Mouse (Mus musculus) intestine, postnatal 0 days (tissue): ENCODE data around the gene Apba1. TPM values are rescaled to one million over a fixed set of nuclear protein-coding genes. Genes with fewer than 3 reads are reported as not detected.

Experiments used
- ATAC-seq: fragments of 200-750 bp; cut with Nextera tagmentation; 2 replicates; pipeline ENCODE4 v1.8.0; 2017; ENCODE audit warnings: mild to moderate bottlenecking, moderate TSS enrichment, moderate library complexity
- H3K27ac ChIP-seq: fragments of 300-500 bp; sonication (generic); 2 replicates; pipeline ENCODE4 v1.5.1; 2014; ENCODE audit warnings: mild to moderate bottlenecking, low read depth, low read length, moderate library complexity
- H3K27me3 ChIP-seq: fragments of 300-500 bp; sonication (generic); replicated peaks from 2 replicates; pipeline ENCODE4 v1.6.1; 2014; ENCODE audit warnings: low read length, mixed read lengths; ENCODE audit not compliant: control insufficient read depth, insufficient read depth
- H3K36me3 ChIP-seq: fragments of 300-500 bp; sonication (generic); 2 replicates; pipeline ENCODE4 v1.6.1; 2014; ENCODE audit warnings: mild to moderate bottlenecking, moderate library complexity; ENCODE audit not compliant: control insufficient read depth, insufficient read depth
- H3K4me1 ChIP-seq: fragments of 300-500 bp; sonication (generic); replicated peaks from 2 replicates; pipeline ENCODE4 v1.6.1; 2014; ENCODE audit warnings: antibody characterized with exemption, low read length, mixed read lengths; ENCODE audit not compliant: control insufficient read depth, insufficient read depth
- H3K4me2 ChIP-seq: fragments of 300-500 bp; sonication (generic); replicated peaks from 2 replicates; pipeline ENCODE4 v1.6.1; 2014; ENCODE audit warnings: low read depth, mild to moderate bottlenecking, moderate library complexity
- H3K4me3 ChIP-seq: fragments of 300-500 bp; sonication (generic); 2 replicates; pipeline ENCODE4 v1.5.1; 2014; ENCODE audit warnings: low read depth, low read length
- H3K9ac ChIP-seq: fragments of 300-500 bp; sonication (generic); 2 replicates; pipeline ENCODE4 v1.6.1; 2014; ENCODE audit warnings: mild to moderate bottlenecking, low read depth, low read length
- H3K9me3 ChIP-seq: fragments of 300-500 bp; sonication (generic); 2 replicates; pipeline ENCODE4 v1.6.1; 2016; ENCODE audit warnings: mixed run types; ENCODE audit not compliant: control insufficient read depth
- CTCF ChIP-seq: sonication (generic); IDR thresholded peaks from 2 replicates; pipeline ENCODE4 v1.5.1; 2016; ENCODE audit warnings: low read depth, mild to moderate bottlenecking, control low read depth, antibody characterized with exemption, moderate library complexity
- WGBS: fragments of 180-500 bp; shearing (Covaris S2); extraction: QIAGEN DNeasy Blood & Tissue Kit; methylation state at CpG from one replicate; pipeline ENCODE4 v1.1.7; 2014; 5-methylcytosine and 5-hydroxymethylcytosine counted together
- polyA plus RNA-seq: library from polyadenylated mRNA; unstranded; fragments of >200 nt; fragmentation: Nextera tagmentation; extraction: Ambion mirVana; gene quantifications from 2 replicates; pipeline ENCODE4 v1.2.1, GENCODE M21; 2015

Apba1 gene
- polyA plus RNA-seq, 1 experiment from 2014 or later: 0.57 TPM

- no peaks in the 10 kb centered on the region for H3K4me1 ChIP-seq
- H3K27me3 ChIP-seq: no peaks in the 10 kb centered on the region
- no peak overlapping the region for H3K4me2 ChIP-seq
- no peaks in the 10 kb centered on the region for H3K9me3 ChIP-seq
- no peak for ATAC-seq
- H3K9ac ChIP-seq: no peak overlapping the region
- H3K27ac ChIP-seq: no peak overlapping the region
- no peaks in the 10 kb centered on the region for H3K36me3 ChIP-seq
- no peak overlapping the region for H3K4me3 ChIP-seq
- no peak for TF ChIP-seq CTCF
- 70% methylated on average over 13 of the region's 13 CpGs for WGBS
Measured at GRCm38 (mm10) chr19:23816762-23817161, 58.1 kb downstream of the Apba1 start.

GRCm38 (mm10) chr19:23817196-23817595 is 58.5 kb downstream of the Apba1 start:
- Histone ChIP-seq H3K4me3 (no peak overlapping the region), H3K36me3 (no peaks in the 10 kb centered on the region), H3K27ac (no peak overlapping the region), H3K9me3 (no peaks in the 10 kb centered on the region), H3K4me2 (no peak overlapping the region), H3K9ac (no peak overlapping the region), H3K27me3 (no peaks in the 10 kb centered on the region), H3K4me1 (no peaks in the 10 kb centered on the region)
- 30% methylated on average over 6 of the region's 6 CpGs for WGBS
- ATAC-seq: no peak
- no peak for TF ChIP-seq CTCF

- TF ChIP-seq CTCF: no peak
- no peaks in the 10 kb centered on the region for H3K4me1 ChIP-seq
- no peak overlapping the region for H3K4me2 ChIP-seq
- H3K9me3 ChIP-seq: no peaks in the 10 kb centered on the region
- no peaks in the 10 kb centered on the region for H3K36me3 ChIP-seq
- H3K4me3 ChIP-seq: no peak overlapping the region
- no peak for ATAC-seq
- WGBS: 74% methylated on average over 8 of the region's 8 CpGs
- H3K27me3 ChIP-seq: no peaks in the 10 kb centered on the region
- H3K9ac ChIP-seq: no peak overlapping the region
- no peak overlapping the region for H3K27ac ChIP-seq
Measured at GRCm38 (mm10) chr19:23819882-23820281, 61.2 kb downstream of the Apba1 start.

- no peak overlapping the region for H3K27ac ChIP-seq
- no peaks in the 10 kb centered on the region for H3K9me3 ChIP-seq
- no peak overlapping the region for H3K4me3 ChIP-seq
- TF ChIP-seq CTCF: no peak
- no peak overlapping the region for H3K9ac ChIP-seq
- H3K4me2 ChIP-seq: no peak overlapping the region
- WGBS: 19% methylated on average over 3 of the region's 3 CpGs
- ATAC-seq: no peak
- no peaks in the 10 kb centered on the region for H3K4me1 ChIP-seq
- no peaks in the 10 kb centered on the region for H3K27me3 ChIP-seq
- no peaks in the 10 kb centered on the region for H3K36me3 ChIP-seq
Measured at GRCm38 (mm10) chr19:23822497-23822896, 63.8 kb downstream of the Apba1 start.

- Histone ChIP-seq H3K9ac (no peak overlapping the region), H3K9me3 (no peaks in the 10 kb centered on the region), H3K27me3 (no peaks in the 10 kb centered on the region), H3K4me1 (no peaks in the 10 kb centered on the region), H3K4me3 (no peak overlapping the region), H3K4me2 (no peak overlapping the region), H3K36me3 (no peaks in the 10 kb centered on the region), H3K27ac (no peak overlapping the region)
- TF ChIP-seq CTCF: no peak
- 90% methylated on average over 4 of the region's 4 CpGs for WGBS
- ATAC-seq: no peak
Measured at GRCm38 (mm10) chr19:23823533-23823932, 64.8 kb downstream of the Apba1 start.

GRCm38 (mm10) chr19:23826251-23826650 is 67.6 kb downstream of the Apba1 start:
- no peak for ATAC-seq
- Histone ChIP-seq H3K9me3 (no peaks in the 10 kb centered on the region), H3K4me1 (no peaks in the 10 kb centered on the region), H3K9ac (no peak overlapping the region), H3K4me2 (no peak overlapping the region), H3K27ac (no peak overlapping the region), H3K27me3 (no peaks in the 10 kb centered on the region), H3K4me3 (no peak overlapping the region), H3K36me3 (no peaks in the 10 kb centered on the region)
- 79% methylated on average over 8 of the region's 8 CpGs for WGBS
- no peak for TF ChIP-seq CTCF

GRCm38 (mm10) chr19:23830761-23831160 is 72.1 kb downstream of the Apba1 start:
- Histone ChIP-seq H3K36me3 (no peaks in the 10 kb centered on the region), H3K9me3 (no peaks in the 10 kb centered on the region), H3K4me1 (no peaks in the 10 kb centered on the region), H3K4me2 (no peak overlapping the region), H3K27me3 (no peaks in the 10 kb centered on the region), H3K27ac (no peak overlapping the region), H3K9ac (no peak overlapping the region), H3K4me3 (no peak overlapping the region)
- WGBS: 68% methylated on average over 7 of the region's 7 CpGs
- ATAC-seq: no peak
- no peak for TF ChIP-seq CTCF
